Mouse (Mus musculus) embryonic facial prominence, embryonic 12.5 days (tissue): ENCODE measurements around the gene Mrps18b. TPM values are rescaled to one million over a fixed set of nuclear protein-coding genes. Genes with fewer than 3 reads are reported as not detected.
A peak's percentile ranks its signal among the peaks of the same experiment; 100 is the strongest.

Experiments
- ATAC-seq: fragments of 200-750 bp; cut with Nextera tagmentation; 2 replicates; pipeline ENCODE4 v1.8.0; 2017; ENCODE audit not compliant: insufficient number of reproducible peaks, insufficient read depth, low FRiP score, low TSS enrichment
- H3K27ac ChIP-seq: fragments of 300-500 bp; sonication (generic); 2 replicates; pipeline ENCODE4 v1.5.1; 2016; ENCODE audit warnings: mild to moderate bottlenecking
- H3K27me3 ChIP-seq: fragments of 300-500 bp; sonication (generic); 2 replicates; pipeline ENCODE4 v1.6.1; 2016; ENCODE audit warnings: mild to moderate bottlenecking, moderate library complexity
- H3K36me3 ChIP-seq: fragments of 300-500 bp; sonication (generic); 2 replicates; pipeline ENCODE4 v1.6.1; 2016; ENCODE audit warnings: mild to moderate bottlenecking
- H3K4me1 ChIP-seq: fragments of 300-500 bp; sonication (generic); 2 replicates; pipeline ENCODE4 v1.6.1; 2016
- H3K4me2 ChIP-seq: fragments of 300-500 bp; sonication (generic); replicated peaks from 2 replicates; pipeline ENCODE4 v1.6.1; 2016; ENCODE audit warnings: mild to moderate bottlenecking, moderate library complexity
- H3K4me3 ChIP-seq: fragments of 300-500 bp; sonication (generic); 2 replicates; pipeline ENCODE4 v1.5.1; 2016; ENCODE audit warnings: mild to moderate bottlenecking
- H3K9ac ChIP-seq: fragments of 300-500 bp; sonication (generic); 2 replicates; pipeline ENCODE4 v1.6.1; 2016; ENCODE audit warnings: mild to moderate bottlenecking, moderate library complexity
- H3K9me3 ChIP-seq: fragments of 300-500 bp; sonication (generic); 2 replicates; pipeline ENCODE4 v1.6.1; 2016; ENCODE audit warnings: mild to moderate bottlenecking, moderate library complexity
- WGBS: fragments of 180-500 bp; shearing (Covaris S2); methylation state at CpG from one replicate; pipeline ENCODE4 v1.1.7; 2016; 5-methylcytosine and 5-hydroxymethylcytosine counted together
- polyA plus RNA-seq: library from polyadenylated mRNA; unstranded; fragments of >200 nt; fragmentation: Nextera tagmentation; extraction: Ambion mirVana; gene quantifications from 2 replicates; pipeline ENCODE4 v1.2.1, GENCODE M21; 2016

Mrps18b gene
- polyA plus RNA-seq, 1 experiment from 2014 or later = 65.6 TPM

DNA sequence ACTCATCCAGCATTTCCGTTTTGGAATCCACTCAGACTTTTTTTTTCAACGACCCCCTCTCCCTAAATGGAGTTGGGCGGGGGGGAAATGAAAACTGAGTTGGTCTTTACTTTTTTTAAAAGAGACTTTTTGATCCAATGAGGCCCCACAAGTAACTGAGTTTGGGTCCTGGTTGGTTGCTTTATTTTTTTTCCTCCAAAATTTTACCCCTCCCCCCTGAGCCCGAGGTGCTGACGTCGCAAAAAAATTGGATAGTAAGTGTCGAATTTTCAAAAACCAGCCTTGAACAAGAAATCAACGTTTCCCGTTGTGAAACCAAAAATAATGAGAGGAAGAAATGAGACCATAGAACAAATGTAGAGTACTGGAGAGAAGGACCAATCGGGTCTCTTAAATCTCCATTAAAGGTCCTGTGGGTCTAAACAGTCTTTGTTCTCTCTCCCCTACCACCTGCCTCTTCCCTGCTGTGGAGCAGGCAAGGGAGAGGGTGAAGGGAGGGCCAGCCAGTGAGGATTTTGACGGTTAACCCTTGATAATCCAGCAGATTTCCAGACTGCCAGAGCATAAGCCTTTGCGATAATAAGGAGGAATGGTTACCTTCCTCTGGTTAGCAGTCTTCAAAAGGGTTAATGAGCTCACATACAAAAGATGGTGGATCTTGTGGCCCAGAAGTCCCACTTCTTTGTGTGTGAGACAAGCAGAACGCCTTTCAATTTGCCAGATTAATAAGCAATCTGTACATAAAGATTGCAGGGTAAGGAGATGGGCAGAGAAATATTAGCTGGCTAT is 1.5 kb upstream of the Mrps18b start:
- peak overlapping the region; percentile 89 for H3K4me2 ChIP-seq
- H3K27ac ChIP-seq = peak overlapping the region; percentile 98
- H3K4me3 ChIP-seq = peak overlapping the region; percentile 57
- no peaks in the 10 kb centered on the region for H3K9me3 ChIP-seq
- peak overlapping the region; percentile 82 for H3K9ac ChIP-seq
- peaks cover 23% of the 10 kb centered on the region for H3K4me1 ChIP-seq
- ATAC-seq = no peak
- peaks cover 7% of the 10 kb centered on the region; the same call in 1 of the 2 replicates for H3K36me3 ChIP-seq
- no peaks in the 10 kb centered on the region for H3K27me3 ChIP-seq
- under 1% methylated on average over 13 of the region's 13 CpGs for WGBS

DNA sequence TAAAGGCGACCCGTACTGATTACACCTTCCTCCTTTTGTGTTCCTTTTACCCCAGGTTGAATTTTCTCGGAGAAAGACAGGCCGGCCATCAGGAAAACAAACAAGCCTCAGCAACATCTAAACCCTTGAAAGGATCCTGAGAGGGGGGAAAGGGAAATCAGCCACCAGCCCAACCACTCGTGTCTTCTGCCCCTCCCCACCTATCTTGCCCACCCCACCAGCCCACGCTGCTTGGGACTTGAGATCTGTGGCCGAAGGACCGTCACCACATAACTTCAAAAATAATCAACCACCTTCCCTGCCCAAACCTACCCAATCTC is 914 bp upstream of the Mrps18b start:
- H3K9me3 ChIP-seq = no peaks in the 10 kb centered on the region
- H3K9ac ChIP-seq = peak overlapping the region; percentile 82
- peak overlapping the region; percentile 98 for H3K27ac ChIP-seq
- peaks cover 12% of the 10 kb centered on the region; the same call in 1 of the 2 replicates for H3K36me3 ChIP-seq
- H3K4me2 ChIP-seq = peak overlapping the region; percentile 89
- peaks cover 23% of the 10 kb centered on the region for H3K4me1 ChIP-seq
- 0% methylated on average over 8 of the region's 8 CpGs for WGBS
- no peak for ATAC-seq
- no peaks in the 10 kb centered on the region for H3K27me3 ChIP-seq
- peak overlapping the region; percentile 57 for H3K4me3 ChIP-seq

DNA sequence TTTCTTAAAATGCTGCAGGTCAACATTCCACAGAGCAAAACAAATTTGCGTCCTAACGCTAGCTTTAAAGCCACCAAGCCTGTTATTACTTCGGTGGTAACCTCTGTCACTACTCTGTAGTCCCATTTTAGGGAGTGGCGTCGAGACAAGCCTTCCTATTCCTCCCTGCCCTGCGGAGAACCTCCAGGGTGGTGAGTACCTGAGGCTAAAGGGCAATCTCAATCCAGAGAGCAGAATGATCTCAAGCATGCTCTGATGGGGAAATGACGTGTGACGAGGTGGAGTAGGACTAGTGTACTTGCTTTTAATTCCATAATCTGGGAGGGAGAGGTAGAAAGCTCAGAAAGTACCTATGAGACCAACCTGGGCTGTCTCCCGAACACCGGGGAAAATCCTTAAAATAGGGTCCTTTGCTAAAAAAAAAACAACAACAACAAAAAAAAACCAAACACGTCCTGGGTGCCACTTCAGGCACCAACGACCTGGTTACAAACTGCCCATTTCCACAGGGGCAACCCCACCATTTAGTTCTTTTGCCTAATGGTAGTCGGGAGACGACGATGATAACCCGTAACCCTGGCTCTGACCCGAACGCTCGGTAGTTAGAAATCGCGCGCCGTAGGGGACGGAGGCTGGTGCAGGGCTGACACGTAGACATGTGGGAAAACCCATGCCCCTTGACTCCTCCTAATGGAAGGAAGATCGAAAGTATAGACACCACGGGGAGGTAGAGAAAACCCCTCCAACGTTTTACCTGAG is 472 bp downstream of the Mrps18b start:
- Histone ChIP-seq H3K9ac (peak overlapping the region; percentile 82), H3K4me3 (peak overlapping the region; percentile 57), H3K27ac (peak overlapping the region; percentile 98), H3K27me3 (no peaks in the 10 kb centered on the region), H3K9me3 (no peaks in the 10 kb centered on the region), H3K4me2 (peak overlapping the region; percentile 83), H3K4me1 (peaks cover 20% of the 10 kb centered on the region), H3K36me3 (peaks cover 18% of the 10 kb centered on the region; the same call in 1 of the 2 replicates)
- WGBS = 2% methylated on average over 28 of the region's 28 CpGs
- no peak for ATAC-seq

DNA sequence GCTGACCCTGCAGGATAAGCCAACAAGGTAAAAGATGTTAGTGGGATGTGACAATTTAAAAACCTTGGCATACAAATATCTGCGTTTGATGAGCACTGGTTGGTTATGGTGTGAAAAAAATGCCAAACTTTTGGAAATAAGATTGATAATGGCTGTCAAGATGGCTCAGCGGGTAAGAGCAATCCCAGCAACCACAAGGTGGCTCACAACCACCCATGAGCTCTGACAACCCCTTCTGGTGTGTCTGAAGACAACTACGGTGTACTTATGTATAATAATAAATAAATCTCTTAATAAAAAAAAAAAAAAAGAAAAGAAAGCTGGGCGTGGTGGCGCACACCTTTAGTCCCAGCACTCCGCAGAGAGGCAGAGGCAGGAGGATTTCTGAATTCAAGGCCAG is 1.2 kb downstream of the Mrps18b start:
- Histone ChIP-seq H3K4me2 (peak overlapping the region; percentile 83), H3K9me3 (no peaks in the 10 kb centered on the region), H3K27ac (no peak overlapping the region), H3K36me3 (peaks cover 18% of the 10 kb centered on the region; the same call in 1 of the 2 replicates), H3K27me3 (no peaks in the 10 kb centered on the region), H3K4me3 (peak overlapping the region; percentile 57; the same call in 1 of the 2 replicates), H3K4me1 (peaks cover 15% of the 10 kb centered on the region), H3K9ac (no peak overlapping the region)
- ATAC-seq = no peak
- WGBS = 83% methylated on average over 6 of the region's 6 CpGs

DNA sequence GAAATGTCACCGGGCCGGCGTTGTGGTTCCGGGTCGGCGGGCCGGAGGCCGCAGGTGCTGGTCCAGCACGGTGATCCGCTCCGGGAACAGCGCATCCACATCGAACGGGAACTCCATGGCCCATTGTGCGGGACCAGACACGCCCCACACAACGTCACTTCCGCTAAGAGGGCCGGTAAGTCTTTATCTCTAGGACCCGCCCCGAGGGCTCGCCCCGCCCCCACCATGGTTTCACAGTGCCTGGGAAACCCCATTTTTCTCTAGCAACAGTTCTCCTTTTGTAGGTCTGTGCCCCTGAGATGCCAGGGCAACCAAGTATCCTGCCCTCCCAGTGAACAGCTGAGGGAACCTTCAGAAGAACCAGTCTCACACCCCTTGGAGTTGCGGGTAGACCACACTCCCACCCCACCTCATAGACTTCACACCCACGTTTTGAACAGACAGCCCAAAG is 6.2 kb downstream of the Mrps18b start, which contains the start of gene Atat1:
TSS of gene Atat1 (minus strand) at position 157 of the 451 bp plus-strand sequence.
- H3K36me3 ChIP-seq = peaks cover 51% of the 10 kb centered on the region
- no peaks in the 10 kb centered on the region for H3K9me3 ChIP-seq
- no peaks in the 10 kb centered on the region for H3K27me3 ChIP-seq
- H3K27ac ChIP-seq = peak within 1 kb of the TSS; percentile 78
- WGBS = 4% methylated on average over 25 of the region's 25 CpGs
- peak; percentile 86 for ATAC-seq
- peak within 1 kb of the TSS; percentile 79 for H3K4me3 ChIP-seq
- H3K4me2 ChIP-seq = peak within 1 kb of the TSS; percentile 87
- H3K4me1 ChIP-seq = peaks cover 19% of the 10 kb centered on the region
- peak within 1 kb of the TSS; percentile 80 for H3K9ac ChIP-seq

DNA sequence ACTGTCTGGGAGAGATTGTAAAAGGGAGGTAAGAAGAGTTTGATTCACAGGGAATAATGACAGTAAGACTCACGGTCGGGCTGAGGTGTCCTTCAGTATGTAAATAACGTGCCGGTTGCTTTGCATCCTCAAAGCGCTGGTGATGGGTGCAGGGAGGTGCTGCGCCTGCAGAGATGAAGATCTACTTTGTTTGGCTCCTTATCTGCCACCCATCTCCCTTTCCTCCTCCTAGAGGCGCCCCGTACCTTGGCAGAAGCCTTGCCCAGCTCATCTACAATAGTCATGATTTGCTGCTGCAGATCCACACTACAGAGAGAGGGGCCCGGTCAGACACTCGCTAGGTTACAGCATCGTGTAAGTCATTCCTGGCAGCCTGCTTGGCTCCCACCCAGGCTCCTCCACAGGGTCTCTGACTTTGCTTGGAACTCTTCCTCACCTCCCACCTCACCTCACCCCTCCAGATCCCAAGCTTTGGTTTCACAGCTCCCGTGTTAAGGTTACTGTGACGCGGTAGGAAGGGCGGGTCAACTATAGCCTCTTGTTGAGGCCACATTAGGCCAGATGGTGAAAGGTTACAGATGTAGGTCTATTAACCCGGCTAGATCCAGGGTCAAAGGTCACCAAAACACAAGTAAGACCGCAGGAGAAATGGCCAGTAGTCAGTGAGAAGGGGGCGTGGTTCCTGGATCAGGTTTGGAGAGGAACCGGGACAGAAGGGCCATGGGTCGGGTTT is 6.8 kb downstream of the Mrps18b start:
- H3K27ac ChIP-seq = peak overlapping the region; percentile 78
- no peaks in the 10 kb centered on the region for H3K9me3 ChIP-seq
- ATAC-seq = peak; percentile 30; the same call in 1 of the 2 replicates
- H3K36me3 ChIP-seq = peaks cover 57% of the 10 kb centered on the region
- peak overlapping the region; percentile 80 for H3K9ac ChIP-seq
- peak overlapping the region; percentile 79 for H3K4me3 ChIP-seq
- H3K27me3 ChIP-seq = no peaks in the 10 kb centered on the region
- H3K4me2 ChIP-seq = peak overlapping the region; percentile 87
- peaks cover 19% of the 10 kb centered on the region for H3K4me1 ChIP-seq
- 25% methylated on average over 20 of the region's 20 CpGs for WGBS

DNA sequence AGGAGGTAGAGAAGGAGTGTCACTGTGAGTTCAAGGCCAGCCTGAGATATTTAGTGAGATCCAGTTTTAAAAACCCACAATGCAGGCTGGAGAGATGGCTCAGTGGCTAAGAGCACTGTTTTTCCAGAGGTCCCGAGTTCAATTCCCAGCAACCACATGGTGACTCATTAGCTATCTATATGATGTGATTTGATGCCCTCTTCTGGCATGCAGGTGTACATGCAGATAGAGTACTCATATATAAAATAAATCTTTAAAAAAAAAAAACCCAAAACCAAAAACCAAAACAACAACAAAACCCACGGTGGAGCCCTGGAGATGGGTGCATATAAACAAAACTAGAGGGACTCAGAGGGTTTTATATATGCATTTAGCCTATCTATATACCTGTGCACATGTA is 8.6 kb downstream of the Mrps18b start:
- Histone ChIP-seq H3K27ac (no peak overlapping the region), H3K9me3 (no peaks in the 10 kb centered on the region), H3K4me2 (no peak overlapping the region), H3K27me3 (no peaks in the 10 kb centered on the region), H3K9ac (no peak overlapping the region), H3K4me3 (no peak overlapping the region), H3K4me1 (peaks cover 19% of the 10 kb centered on the region), H3K36me3 (peaks cover 66% of the 10 kb centered on the region)
- WGBS = 86% methylated on average over 2 of the region's 2 CpGs
- ATAC-seq = no peak

DNA sequence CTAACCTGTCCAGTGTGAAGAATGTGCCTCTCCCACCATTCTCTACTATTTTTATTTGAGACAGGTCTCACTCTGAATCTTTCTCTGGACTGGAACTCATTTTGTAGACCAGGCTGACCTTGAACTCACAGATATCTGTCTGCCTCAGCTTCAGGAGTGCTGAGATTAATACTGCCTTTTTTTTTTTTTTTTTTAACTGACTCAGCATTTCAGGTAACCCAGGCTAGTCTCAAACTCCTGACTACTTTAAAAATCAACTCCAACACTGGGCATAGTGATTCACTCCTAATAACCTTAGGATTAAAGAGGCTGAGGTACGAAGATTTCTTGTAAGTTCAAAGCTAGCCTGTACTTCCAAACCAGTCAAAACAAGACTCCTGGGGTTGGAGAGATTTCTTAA is 10.6 kb downstream of the Mrps18b start:
- no peak overlapping the region for H3K4me3 ChIP-seq
- no peaks in the 10 kb centered on the region for H3K27me3 ChIP-seq
- H3K9ac ChIP-seq = no peak overlapping the region
- ATAC-seq = no peak
- H3K9me3 ChIP-seq = no peaks in the 10 kb centered on the region
- peaks cover 70% of the 10 kb centered on the region for H3K36me3 ChIP-seq
- H3K4me1 ChIP-seq = peaks cover 19% of the 10 kb centered on the region
- H3K4me2 ChIP-seq = no peak overlapping the region
- no peak overlapping the region for H3K27ac ChIP-seq
- WGBS = 89% methylated on average over 1 of the region's 1 CpGs

DNA sequence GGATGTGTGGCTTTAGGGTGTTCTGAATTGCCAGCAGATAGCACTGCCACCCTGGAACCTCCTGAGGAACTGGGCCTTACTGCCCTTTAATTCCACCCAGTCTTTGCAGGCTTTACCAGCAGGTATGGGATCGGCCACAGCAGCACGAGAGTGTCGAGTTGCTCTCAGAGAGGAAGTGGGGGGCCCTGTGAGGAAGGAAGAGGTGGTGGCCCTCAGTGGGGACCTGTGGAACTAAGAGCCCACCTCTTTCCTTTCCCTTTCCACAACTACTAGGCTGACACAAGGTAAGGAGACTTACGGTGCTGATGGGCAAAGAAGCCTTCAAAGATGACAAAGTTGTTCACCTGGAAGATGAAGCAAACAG is 12.2 kb downstream of the Mrps18b start:
- H3K4me3 ChIP-seq = no peak overlapping the region
- no peak overlapping the region for H3K27ac ChIP-seq
- no peak overlapping the region for H3K4me2 ChIP-seq
- no peaks in the 10 kb centered on the region for H3K9me3 ChIP-seq
- peaks cover 12% of the 10 kb centered on the region for H3K4me1 ChIP-seq
- no peak for ATAC-seq
- peaks cover 86% of the 10 kb centered on the region for H3K36me3 ChIP-seq
- whole genome bisulfite sequencing = 69% methylated on average over 4 of the region's 4 CpGs
- no peak overlapping the region for H3K9ac ChIP-seq
- no peaks in the 10 kb centered on the region for H3K27me3 ChIP-seq

DNA sequence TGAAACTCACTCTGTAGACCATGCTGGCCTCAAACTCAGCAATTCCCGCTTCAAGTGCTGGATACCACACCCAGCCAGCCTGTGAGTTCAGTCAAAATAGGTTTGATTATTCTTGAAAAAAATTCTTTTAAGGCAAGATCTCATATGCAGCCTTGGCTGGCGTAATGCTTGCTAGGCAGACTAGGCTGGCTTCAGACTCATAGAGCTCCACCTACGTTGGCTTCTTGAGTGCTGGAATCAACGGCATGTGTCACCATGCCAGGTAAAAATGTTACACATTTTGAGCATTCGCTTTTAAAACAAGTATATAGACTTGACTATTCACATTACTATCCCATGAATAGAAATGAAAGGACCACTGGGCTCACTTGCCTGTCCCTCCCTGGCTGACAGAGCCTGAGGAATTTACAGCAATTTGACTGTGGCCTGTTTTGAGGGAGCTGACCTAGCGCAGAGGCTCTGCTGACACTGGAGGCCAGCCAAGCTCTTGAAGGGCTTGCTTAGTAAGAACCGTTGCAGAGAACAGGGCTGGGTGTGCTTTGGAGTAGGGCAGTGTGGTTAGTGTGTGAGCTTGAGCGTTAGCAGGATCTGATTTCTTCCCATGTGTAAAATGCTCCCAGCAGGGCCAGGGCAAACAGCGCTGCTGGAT is 12.7 kb downstream of the Mrps18b start:
- Histone ChIP-seq H3K27ac (no peak overlapping the region), H3K4me2 (no peak overlapping the region), H3K9ac (no peak overlapping the region), H3K4me1 (peaks cover 7% of the 10 kb centered on the region), H3K27me3 (no peaks in the 10 kb centered on the region), H3K4me3 (no peak overlapping the region), H3K36me3 (peaks cover 84% of the 10 kb centered on the region), H3K9me3 (no peaks in the 10 kb centered on the region)
- WGBS = 91% methylated on average over 9 of the region's 9 CpGs
- no peak for ATAC-seq

DNA sequence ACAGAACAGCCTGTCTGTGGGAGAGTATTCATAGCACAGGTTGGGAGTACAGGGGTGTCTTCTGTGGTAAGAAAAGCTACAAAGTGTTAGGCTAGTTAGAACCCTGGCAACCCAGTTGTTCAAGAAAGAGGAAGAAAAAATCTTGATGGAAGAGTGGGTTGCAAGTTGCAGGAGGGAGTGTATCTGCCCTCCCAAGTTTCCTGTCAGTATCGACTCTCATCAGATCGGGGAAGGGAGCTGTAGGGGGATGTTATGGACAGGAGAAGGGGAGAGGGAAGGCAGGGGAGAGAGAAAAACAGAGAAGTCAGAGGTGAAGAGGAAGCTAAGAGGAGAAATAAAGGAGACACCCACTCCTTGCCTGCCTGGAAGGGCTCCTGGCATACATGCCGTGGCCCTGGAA is 15.6 kb downstream of the Mrps18b start:
- Histone ChIP-seq H3K27me3 (no peaks in the 10 kb centered on the region), H3K4me3 (no peak overlapping the region), H3K4me1 (peaks cover 14% of the 10 kb centered on the region; the same call in 1 of the 2 replicates), H3K9me3 (no peaks in the 10 kb centered on the region), H3K9ac (no peak overlapping the region), H3K36me3 (peaks cover 70% of the 10 kb centered on the region), H3K4me2 (no peak overlapping the region), H3K27ac (no peak overlapping the region)
- 87% methylated on average over 3 of the region's 3 CpGs for WGBS
- ATAC-seq = no peak
